Mouse (Mus musculus) cerebellum, postnatal 10 days (tissue): ENCODE measurements around the gene Gm14525.
"Not testable (repeated sequence)": the region's sequence is repeated elsewhere in the genome, so short reads cannot be mapped to it uniquely, and the experiment has no call there.

Experiments
- DNase-seq, 2 experiments: peaks; one replicate each; pipeline ENCODE4 v3.0.0; 2021; ENCODE audit warnings: mixed read lengths in 2 of 2

The Gm14525 gene

GRCm38 (mm10) chrX:26702538-26702937 lies at the start of gene Gm14525:
TSS of gene Gm14525 (minus strand) at chrX:26702638.
- not testable (repeated sequence) for DNase-seq
